Mouse (Mus musculus) lung, embryonic 15.5 days (tissue): Measurements from ENCODE around the gene Snca. TPM values are rescaled to one million over a fixed set of nuclear protein-coding genes. Genes with fewer than 3 reads are reported as not detected.

Source experiments
- ATAC-seq: fragments of 200-750 bp; cut with Nextera tagmentation; 2 replicates; pipeline ENCODE4 v1.8.0; 2017; ENCODE audit warnings: moderate number of reproducible peaks, borderline replicate concordance; ENCODE audit not compliant: low FRiP score, low TSS enrichment; ENCODE audit errors: extremely low read depth
- H3K27ac ChIP-seq: fragments of 300-500 bp; sonication (generic); 2 replicates; pipeline ENCODE4 v1.5.1; 2015; ENCODE audit warnings: moderate library complexity, mild to moderate bottlenecking, inconsistent platforms
- H3K27me3 ChIP-seq: fragments of 300-500 bp; sonication (generic); 2 replicates; pipeline ENCODE4 v1.6.1; 2015; ENCODE audit warnings: inconsistent platforms
- H3K36me3 ChIP-seq: fragments of 300-500 bp; sonication (generic); 2 replicates; pipeline ENCODE4 v1.6.1; 2015; ENCODE audit warnings: inconsistent platforms
- H3K4me1 ChIP-seq: fragments of 300-500 bp; sonication (generic); 2 replicates; pipeline ENCODE4 v1.6.1; 2015; ENCODE audit warnings: inconsistent platforms
- H3K4me2 ChIP-seq: fragments of 300-500 bp; sonication (generic); 2 replicates; pipeline ENCODE4 v1.6.1; 2015; ENCODE audit warnings: inconsistent platforms, mild to moderate bottlenecking, moderate library complexity
- H3K4me3 ChIP-seq: fragments of 300-500 bp; sonication (generic); 2 replicates; pipeline ENCODE4 v1.5.1; 2015; ENCODE audit warnings: mild to moderate bottlenecking, inconsistent platforms
- H3K9ac ChIP-seq: fragments of 300-500 bp; sonication (generic); 2 replicates; pipeline ENCODE4 v1.6.1; 2015; ENCODE audit warnings: inconsistent platforms
- H3K9me3 ChIP-seq: fragments of 300-500 bp; sonication (generic); 2 replicates; pipeline ENCODE4 v1.6.1; 2016; ENCODE audit warnings: inconsistent platforms
- WGBS: fragments of 180-500 bp; shearing (Covaris S2); methylation state at CpG from one replicate; pipeline ENCODE4 v1.1.7; 2015; 5-methylcytosine and 5-hydroxymethylcytosine counted together
- polyA plus RNA-seq: library from polyadenylated mRNA; unstranded; fragments of >200 nt; fragmentation: Nextera tagmentation; extraction: Ambion mirVana; gene quantifications from 2 replicates; pipeline ENCODE4 v1.2.1, GENCODE M21; 2015

Snca gene
- polyA plus RNA-seq, 1 experiment from 2014 or later, result 43.8 TPM

- 63% methylated on average over 1 of the region's 1 CpGs for WGBS
- Histone ChIP-seq H3K4me1 (no peaks in the 10 kb centered on the region), H3K27ac (no peak overlapping the region), H3K9me3 (no peaks in the 10 kb centered on the region), H3K9ac (no peak overlapping the region), H3K36me3 (no peaks in the 10 kb centered on the region), H3K4me2 (no peak overlapping the region), H3K27me3 (no peaks in the 10 kb centered on the region), H3K4me3 (no peak overlapping the region)
- no peak for ATAC-seq
These were observed 42.7 kb downstream of the Snca start for GRCm38 (mm10) chr6:60786955-60787354.

GRCm38 (mm10) chr6:60771899-60772298 is 57.8 kb downstream of the Snca start:
- 57% methylated on average over 1 of the region's 1 CpGs for WGBS
- Histone ChIP-seq H3K36me3 (no peaks in the 10 kb centered on the region), H3K27me3 (no peaks in the 10 kb centered on the region), H3K4me1 (no peaks in the 10 kb centered on the region), H3K27ac (no peak overlapping the region), H3K9ac (no peak overlapping the region), H3K4me3 (no peak overlapping the region), H3K4me2 (no peak overlapping the region), H3K9me3 (no peaks in the 10 kb centered on the region)
- ATAC-seq, result no peak

- 69% methylated on average over 3 of the region's 3 CpGs for WGBS
- Histone ChIP-seq H3K9me3 (no peaks in the 10 kb centered on the region), H3K9ac (no peak overlapping the region)
These were observed 64.0 kb downstream of the Snca start for GRCm38 (mm10) chr6:60765696-60766095.

GRCm38 (mm10) chr6:60762864-60763263 is 66.8 kb downstream of the Snca start:
- no peak overlapping the region for H3K9ac ChIP-seq
- 84% methylated on average over 4 of the region's 4 CpGs for WGBS
- H3K36me3 ChIP-seq, result no peaks in the 10 kb centered on the region
- no peak for ATAC-seq
- H3K4me1 ChIP-seq, result no peaks in the 10 kb centered on the region
- H3K27ac ChIP-seq, result no peak overlapping the region
- H3K27me3 ChIP-seq, result no peaks in the 10 kb centered on the region
- no peaks in the 10 kb centered on the region for H3K9me3 ChIP-seq
- H3K4me2 ChIP-seq, result no peak overlapping the region
- no peak overlapping the region for H3K4me3 ChIP-seq

More at GRCm38 (mm10) chr6:60765696-60766095, 64.0 kb downstream of the Snca start:
- Histone ChIP-seq H3K4me2 (no peak overlapping the region), H3K4me1 (no peaks in the 10 kb centered on the region), H3K27me3 (no peaks in the 10 kb centered on the region), H3K36me3 (no peaks in the 10 kb centered on the region), H3K27ac (no peak overlapping the region), H3K4me3 (no peak overlapping the region)
- no peak for ATAC-seq

- Histone ChIP-seq H3K4me3 (no peak overlapping the region), H3K27ac (no peak overlapping the region), H3K36me3 (no peaks in the 10 kb centered on the region), H3K27me3 (no peaks in the 10 kb centered on the region), H3K4me1 (no peaks in the 10 kb centered on the region), H3K9ac (no peak overlapping the region), H3K9me3 (no peaks in the 10 kb centered on the region), H3K4me2 (no peak overlapping the region)
- no peak for ATAC-seq
- WGBS, result 44% methylated on average over 2 of the region's 2 CpGs
These were observed 67.9 kb downstream of the Snca start for GRCm38 (mm10) chr6:60761710-60762109.

- H3K27ac ChIP-seq, result no peak overlapping the region
- no peaks in the 10 kb centered on the region for H3K36me3 ChIP-seq
- no peaks in the 10 kb centered on the region for H3K27me3 ChIP-seq
- no peaks in the 10 kb centered on the region for H3K9me3 ChIP-seq
- 74% methylated on average over 1 of the region's 1 CpGs for WGBS
- no peak overlapping the region for H3K4me2 ChIP-seq
- no peak overlapping the region for H3K9ac ChIP-seq
- H3K4me1 ChIP-seq, result no peaks in the 10 kb centered on the region
- H3K4me3 ChIP-seq, result no peak overlapping the region
- no peak for ATAC-seq
These were observed 74.7 kb downstream of the Snca start for GRCm38 (mm10) chr6:60754975-60755374.

GRCm38 (mm10) chr6:60745965-60746364 is 83.7 kb downstream of the Snca start:
- no peak for ATAC-seq
- H3K36me3 ChIP-seq, result no peaks in the 10 kb centered on the region
- H3K4me2 ChIP-seq, result no peak overlapping the region
- H3K4me3 ChIP-seq, result no peak overlapping the region
- no peaks in the 10 kb centered on the region for H3K9me3 ChIP-seq
- no peak overlapping the region for H3K9ac ChIP-seq
- H3K27me3 ChIP-seq, result no peaks in the 10 kb centered on the region
- no peak overlapping the region for H3K27ac ChIP-seq
- H3K4me1 ChIP-seq, result no peaks in the 10 kb centered on the region

- ATAC-seq, result no peak
- Histone ChIP-seq H3K9ac (no peak overlapping the region), H3K27me3 (no peaks in the 10 kb centered on the region), H3K4me2 (no peak overlapping the region), H3K36me3 (no peaks in the 10 kb centered on the region), H3K4me3 (no peak overlapping the region), H3K4me1 (no peaks in the 10 kb centered on the region), H3K9me3 (no peaks in the 10 kb centered on the region), H3K27ac (no peak overlapping the region)
- WGBS, result 84% methylated on average over 2 of the region's 2 CpGs
These were observed 88.1 kb downstream of the Snca start for GRCm38 (mm10) chr6:60741427-60742071.

- Histone ChIP-seq H3K36me3 (no peaks in the 10 kb centered on the region), H3K4me2 (no peak overlapping the region), H3K9me3 (no peaks in the 10 kb centered on the region), H3K4me1 (no peaks in the 10 kb centered on the region), H3K9ac (no peak overlapping the region), H3K27me3 (no peaks in the 10 kb centered on the region), H3K27ac (no peak overlapping the region), H3K4me3 (no peak overlapping the region)
- no peak for ATAC-seq
- WGBS, result 61% methylated on average over 1 of the region's 1 CpGs
These were observed 89.9 kb downstream of the Snca start for GRCm38 (mm10) chr6:60739776-60740175.

- no peaks in the 10 kb centered on the region for H3K4me1 ChIP-seq
- no peak for ATAC-seq
- H3K9me3 ChIP-seq, result no peaks in the 10 kb centered on the region
- no peaks in the 10 kb centered on the region for H3K27me3 ChIP-seq
- 53% methylated on average over 2 of the region's 2 CpGs for WGBS
- no peak overlapping the region for H3K4me2 ChIP-seq
- H3K9ac ChIP-seq, result no peak overlapping the region
- no peak overlapping the region for H3K27ac ChIP-seq
- H3K36me3 ChIP-seq, result no peaks in the 10 kb centered on the region
- H3K4me3 ChIP-seq, result no peak overlapping the region
These were observed 98.5 kb downstream of the Snca start for GRCm38 (mm10) chr6:60731164-60731563.

- H3K4me2 ChIP-seq, result no peak overlapping the region
- no peak overlapping the region for H3K4me3 ChIP-seq
- no peak overlapping the region for H3K9ac ChIP-seq
- H3K9me3 ChIP-seq, result no peaks in the 10 kb centered on the region
- WGBS, result 33% methylated on average over 2 of the region's 2 CpGs
- no peaks in the 10 kb centered on the region for H3K4me1 ChIP-seq
- H3K27me3 ChIP-seq, result no peaks in the 10 kb centered on the region
- no peaks in the 10 kb centered on the region for H3K36me3 ChIP-seq
- ATAC-seq, result no peak
- no peak overlapping the region for H3K27ac ChIP-seq
These were observed 105.4 kb downstream of the Snca start for GRCm38 (mm10) chr6:60724110-60724829.

GRCm38 (mm10) chr6:60717566-60717965 is 112.1 kb downstream of the Snca start:
- no peaks in the 10 kb centered on the region for H3K4me1 ChIP-seq
- no peaks in the 10 kb centered on the region for H3K9me3 ChIP-seq
- no peak overlapping the region for H3K4me3 ChIP-seq
- no peak overlapping the region for H3K4me2 ChIP-seq
- ATAC-seq, result no peak
- WGBS, result 75% methylated on average over 3 of the region's 3 CpGs
- no peak overlapping the region for H3K27ac ChIP-seq
- no peaks in the 10 kb centered on the region for H3K27me3 ChIP-seq
- H3K36me3 ChIP-seq, result no peaks in the 10 kb centered on the region
- no peak overlapping the region for H3K9ac ChIP-seq
